Mouse (Mus musculus) kidney, postnatal 36 days (tissue): ENCODE measurements at regions not wholly inside any gene's neighbourhood (a gene's known extent, or its start where the extent isn't known, plus 50 kb on each side); places are given as distances from the start of the nearest gene placed in this dataset.

ENCODE experiments used
- DNase-seq, 2 experiments: peaks; one replicate each; pipeline ENCODE4 v3.0.0; 2021 to 2022; ENCODE audit warnings: mixed read lengths in 2 of 2

DNA sequence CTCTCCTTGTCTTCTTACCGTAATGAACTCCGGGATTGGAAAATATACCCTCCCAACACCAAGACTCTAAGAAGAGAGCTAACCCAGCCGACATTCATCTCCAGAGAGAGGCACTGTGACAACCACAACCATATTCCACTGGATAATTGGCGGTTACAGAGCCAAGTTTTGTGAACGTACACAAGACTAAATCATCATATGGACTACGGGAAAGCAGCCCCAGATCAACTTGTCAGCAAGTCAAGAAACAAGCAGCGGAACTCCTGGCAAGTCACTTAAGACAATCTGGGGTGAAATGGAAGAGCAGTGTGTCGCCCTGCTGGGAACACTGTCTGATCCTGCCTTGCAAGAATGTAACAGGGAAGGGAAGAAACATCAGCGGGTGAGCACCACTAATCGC, 52.6 kb upstream of the Bach2 start:
- no peak for DNase-seq

DNA sequence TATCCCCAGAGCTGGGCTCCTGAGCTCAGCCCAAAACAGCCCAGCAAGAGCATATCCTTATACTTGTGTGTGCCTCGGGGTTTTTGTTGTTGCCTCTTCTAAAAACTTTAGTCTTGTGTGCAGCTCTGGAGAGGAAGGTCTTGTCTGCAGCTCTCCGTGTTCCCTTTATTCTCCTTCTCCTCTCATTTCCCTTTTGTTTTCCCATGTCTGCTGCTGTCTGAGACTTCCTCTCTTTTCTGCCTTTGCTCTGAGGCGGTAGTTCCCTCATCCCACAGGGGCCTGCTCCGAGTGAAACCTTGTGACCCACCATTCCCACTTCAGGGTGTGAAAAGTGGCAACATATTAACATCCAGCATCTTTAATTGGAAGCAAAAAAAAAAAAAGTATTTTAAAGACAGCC, 51.5 kb upstream of the Bach2 start:
- DNase-seq = no peak

DNA sequence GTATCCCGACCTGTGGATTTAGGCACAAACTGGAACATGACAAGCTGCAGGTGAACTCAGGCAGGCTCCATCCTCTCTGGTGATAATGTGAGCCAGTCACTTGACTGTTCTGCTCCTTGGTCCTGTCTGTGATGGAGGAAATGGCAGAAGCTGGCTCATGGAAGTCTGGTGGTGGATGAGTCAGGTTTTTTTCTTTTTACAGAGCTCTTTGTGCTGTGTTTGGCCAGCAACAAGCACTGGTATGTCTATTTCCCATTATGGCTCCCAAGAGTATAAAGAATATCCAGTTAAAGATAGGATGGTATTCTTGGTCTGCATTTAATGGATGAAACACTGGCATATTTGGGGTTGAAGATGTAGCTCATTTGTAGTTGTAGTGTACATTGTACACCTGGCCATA, 50.5 kb upstream of the Bach2 start:
- no peak for DNase-seq

DNA sequence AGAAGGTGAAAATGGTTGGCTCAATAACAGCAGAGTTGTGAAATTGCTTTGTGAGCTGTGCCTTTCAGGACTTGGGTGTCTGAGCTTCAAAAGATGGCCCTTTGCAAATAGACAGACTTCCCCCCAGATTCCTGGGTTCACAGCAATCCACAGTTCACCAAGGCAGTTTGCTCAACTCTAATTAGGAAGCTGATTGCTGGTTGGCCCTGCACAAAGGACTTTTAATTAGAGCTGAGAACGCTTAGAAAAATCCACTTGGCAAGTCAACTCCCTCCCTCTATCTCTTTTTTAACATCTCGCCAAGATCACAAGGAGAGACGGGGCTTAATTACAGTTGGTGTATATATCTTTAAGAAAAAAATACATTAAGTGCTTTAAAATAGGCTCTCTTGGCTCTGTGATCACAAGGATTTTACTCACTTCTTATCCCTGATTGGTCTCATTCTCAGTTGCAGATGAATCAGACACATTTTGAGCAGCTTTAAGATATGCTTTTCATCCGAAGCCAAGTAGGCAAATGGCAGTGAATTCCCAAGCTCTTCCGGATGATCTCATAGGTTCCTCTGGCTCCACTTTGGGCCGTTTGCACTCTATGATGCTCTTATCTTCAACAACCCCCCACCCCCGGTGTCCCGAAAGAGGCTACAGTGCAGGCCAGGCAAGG, 49.7 kb upstream of the Bach2 start:
- no peak for DNase-seq
